Mouse (Mus musculus) forebrain, postnatal 0 days (tissue): ENCODE data around the gene Rbm25. TPM values are rescaled to one million over a fixed set of nuclear protein-coding genes. Genes with fewer than 3 reads are reported as not detected.

Source experiments
- ATAC-seq: fragments of 200-750 bp; cut with Nextera tagmentation; 2 replicates; pipeline ENCODE4 v1.8.0; 2017; ENCODE audit warnings: mild to moderate bottlenecking, moderate library complexity
- DNase-seq: peaks from one replicate; pipeline ENCODE4 v3.0.0-alpha.2; 2015
- H3K27ac ChIP-seq: fragments of 300-500 bp; sonication (generic); 2 replicates; pipeline ENCODE4 v1.5.1; 2014; ENCODE audit warnings: low read depth, mild to moderate bottlenecking, antibody characterized with exemption, low read length, moderate library complexity, mixed read lengths
- H3K27me3 ChIP-seq: fragments of 300-500 bp; sonication (generic); 2 replicates; pipeline ENCODE4 v1.6.1; 2014; ENCODE audit warnings: mild to moderate bottlenecking, low read length, mixed read lengths; ENCODE audit not compliant: insufficient read depth
- H3K36me3 ChIP-seq: fragments of 300-500 bp; sonication (generic); 2 replicates; pipeline ENCODE4 v1.6.1; 2014; ENCODE audit warnings: mild to moderate bottlenecking, moderate library complexity; ENCODE audit not compliant: insufficient read depth
- H3K4me1 ChIP-seq: fragments of 300-500 bp; sonication (generic); 2 replicates; pipeline ENCODE4 v1.6.1; 2014; ENCODE audit warnings: antibody characterized with exemption; ENCODE audit not compliant: insufficient read depth
- H3K4me2 ChIP-seq: fragments of 300-500 bp; sonication (generic); 2 replicates; pipeline ENCODE4 v1.6.1; 2014; ENCODE audit warnings: low read depth, mild to moderate bottlenecking, moderate library complexity
- H3K4me3 ChIP-seq: fragments of 300-500 bp; sonication (generic); 2 replicates; pipeline ENCODE4 v1.5.1; 2014; ENCODE audit warnings: low read depth, low read length, mixed read lengths
- H3K9ac ChIP-seq: fragments of 300-500 bp; sonication (generic); 2 replicates; pipeline ENCODE4 v1.6.1; 2014; ENCODE audit warnings: mild to moderate bottlenecking
- H3K9me3 ChIP-seq: fragments of 300-500 bp; sonication (generic); 2 replicates; pipeline ENCODE4 v1.6.1; 2016; ENCODE audit warnings: low read length
- CTCF ChIP-seq: sonication (generic); IDR thresholded peaks from 2 replicates; pipeline ENCODE4 v1.5.1; 2016; ENCODE audit warnings: antibody characterized with exemption, control low read depth, low read depth
- WGBS: fragments of 180-500 bp; shearing (Covaris S2); extraction: QIAGEN DNeasy Blood & Tissue Kit; methylation state at CpG from one replicate; pipeline ENCODE4 v1.1.7; 2014; 5-methylcytosine and 5-hydroxymethylcytosine counted together
- polyA plus RNA-seq: library from polyadenylated mRNA; unstranded; fragments of >200 nt; fragmentation: Nextera tagmentation; extraction: Ambion mirVana; gene quantifications from 2 replicates; pipeline ENCODE4 v1.2.1, GENCODE M21; 2015
- total RNA-seq: library from RNA; depleted of rRNA; stranded (reverse); fragments of >200 nt; gene quantifications from 2 replicates; pipeline ENCODE4 v1.2.3, GENCODE M21; 2014

The Rbm25 gene
- total and polyA plus RNA-seq, 2 experiments from 2014 or later, result 116 to 227 TPM

GRCm38 (mm10) chr12:83650346-83650745 is 19.3 kb downstream of the Rbm25 start:
- Histone ChIP-seq H3K4me3 (no peak overlapping the region), H3K9ac (no peak overlapping the region), H3K27ac (no peak overlapping the region), H3K4me1 (no peaks in the 10 kb centered on the region), H3K36me3 (peaks cover 33% of the 10 kb centered on the region), H3K9me3 (no peaks in the 10 kb centered on the region), H3K27me3 (no peaks in the 10 kb centered on the region), H3K4me2 (no peak overlapping the region)
- ATAC-seq (no peak), DNase-seq (no peak)
- no peak for TF ChIP-seq CTCF
- 96% methylated on average over 3 of the region's 3 CpGs for WGBS

GRCm38 (mm10) chr12:83651414-83651813 is 20.4 kb downstream of the Rbm25 start:
- DNase-seq (no peak), ATAC-seq (no peak)
- no peak for TF ChIP-seq CTCF
- no peak overlapping the region for H3K27ac ChIP-seq
- no peaks in the 10 kb centered on the region for H3K9me3 ChIP-seq
- no peak overlapping the region for H3K4me3 ChIP-seq
- H3K36me3 ChIP-seq, result peaks cover 26% of the 10 kb centered on the region
- no peaks in the 10 kb centered on the region for H3K27me3 ChIP-seq
- no peak overlapping the region for H3K9ac ChIP-seq
- H3K4me1 ChIP-seq, result no peaks in the 10 kb centered on the region
- H3K4me2 ChIP-seq, result no peak overlapping the region

- Histone ChIP-seq H3K9ac (no peak overlapping the region), H3K4me1 (peaks cover 7% of the 10 kb centered on the region), H3K9me3 (no peaks in the 10 kb centered on the region), H3K36me3 (peaks cover 21% of the 10 kb centered on the region), H3K4me2 (no peak overlapping the region), H3K4me3 (no peak overlapping the region), H3K27ac (no peak overlapping the region), H3K27me3 (no peaks in the 10 kb centered on the region)
- DNase-seq (no peak), ATAC-seq (no peak)
- WGBS, result 97% methylated on average over 1 of the region's 1 CpGs
- no peak for TF ChIP-seq CTCF
These were observed 54.4 kb downstream of the Rbm25 start for GRCm38 (mm10) chr12:83685466-83685865.

- Histone ChIP-seq H3K9ac (no peak overlapping the region), H3K27me3 (no peaks in the 10 kb centered on the region), H3K27ac (peak overlapping the region; percentile 87; the same call in 1 of the 2 replicates), H3K4me2 (no peak overlapping the region), H3K36me3 (peaks cover 12% of the 10 kb centered on the region; the same call in 1 of the 2 replicates), H3K4me1 (peaks cover 7% of the 10 kb centered on the region), H3K9me3 (no peaks in the 10 kb centered on the region), H3K4me3 (no peak overlapping the region)
- no peak for TF ChIP-seq CTCF
- ATAC-seq (no peak), DNase-seq (no peak)
- WGBS, result 93% methylated on average over 9 of the region's 9 CpGs
These were observed 55.7 kb downstream of the Rbm25 start for GRCm38 (mm10) chr12:83686575-83687350.

- Histone ChIP-seq H3K4me2 (peak within 1 kb of the TSS; percentile 77), H3K27ac (peak within 1 kb of the TSS; percentile 87), H3K36me3 (peaks cover 9% of the 10 kb centered on the region; the same call in 1 of the 2 replicates), H3K9me3 (no peaks in the 10 kb centered on the region), H3K4me1 (peaks cover 7% of the 10 kb centered on the region), H3K27me3 (no peaks in the 10 kb centered on the region), H3K9ac (peak within 1 kb of the TSS; percentile 65), H3K4me3 (peak within 1 kb of the TSS; percentile 64)
- DNase-seq, result peak; percentile 96
- peak; percentile 99 for ATAC-seq
- 3% methylated on average over 38 of the region's 38 CpGs for WGBS
- 0 out of 2 replicates have a peak, but pooled peaks have one; percentile 19 for TF ChIP-seq CTCF
These were observed 56.9 kb downstream of the Rbm25 start, which contains the start of gene Psen1 for GRCm38 (mm10) chr12:83687934-83688315. Gene Psen1, plus strand, starts transcription at chr12:83688152.

GRCm38 (mm10) chr12:83688316-83689086 is 57.5 kb downstream of the Rbm25 start:
- Histone ChIP-seq H3K4me3 (peak overlapping the region; percentile 64), H3K27ac (peak overlapping the region; percentile 87), H3K27me3 (no peaks in the 10 kb centered on the region), H3K36me3 (peaks cover 7% of the 10 kb centered on the region; the same call in 1 of the 2 replicates), H3K9me3 (no peaks in the 10 kb centered on the region), H3K4me2 (peak overlapping the region; percentile 77), H3K9ac (peak overlapping the region; percentile 65), H3K4me1 (peaks cover 7% of the 10 kb centered on the region)
- DNase-seq, result peak; percentile 74
- under 1% methylated on average over 48 of the region's 49 CpGs for WGBS
- no peak for TF ChIP-seq CTCF
- peak; percentile 73 for ATAC-seq

GRCm38 (mm10) chr12:83689087-83689432 is 58.0 kb downstream of the Rbm25 start:
- ATAC-seq (no peak), DNase-seq (no peak)
- H3K27me3 ChIP-seq, result no peaks in the 10 kb centered on the region
- no peak for TF ChIP-seq CTCF
- H3K9ac ChIP-seq, result peak overlapping the region; percentile 65
- no peaks in the 10 kb centered on the region for H3K9me3 ChIP-seq
- WGBS, result 25% methylated on average over 6 of the region's 6 CpGs
- peak overlapping the region; percentile 64 for H3K4me3 ChIP-seq
- H3K36me3 ChIP-seq, result 0 out of 2 replicates have a peak, but pooled peaks cover 4% of the 10 kb centered on the region
- peak overlapping the region; percentile 77 for H3K4me2 ChIP-seq
- no peak overlapping the region for H3K27ac ChIP-seq
- peaks cover 7% of the 10 kb centered on the region for H3K4me1 ChIP-seq
